Mouse (Mus musculus): ENCODE results near the gene Kmt5a. TPM values are rescaled to one million over a fixed set of nuclear protein-coding genes. Genes with fewer than 3 reads are reported as not detected.
"Not testable (repeated sequence)": the region's sequence is repeated elsewhere in the genome, so short reads cannot be mapped to it uniquely, and the experiment has no call there.

The Kmt5a gene
- polyA plus RNA-seq, 1 experiment from 2014 or later = 80.5 TPM

DNA sequence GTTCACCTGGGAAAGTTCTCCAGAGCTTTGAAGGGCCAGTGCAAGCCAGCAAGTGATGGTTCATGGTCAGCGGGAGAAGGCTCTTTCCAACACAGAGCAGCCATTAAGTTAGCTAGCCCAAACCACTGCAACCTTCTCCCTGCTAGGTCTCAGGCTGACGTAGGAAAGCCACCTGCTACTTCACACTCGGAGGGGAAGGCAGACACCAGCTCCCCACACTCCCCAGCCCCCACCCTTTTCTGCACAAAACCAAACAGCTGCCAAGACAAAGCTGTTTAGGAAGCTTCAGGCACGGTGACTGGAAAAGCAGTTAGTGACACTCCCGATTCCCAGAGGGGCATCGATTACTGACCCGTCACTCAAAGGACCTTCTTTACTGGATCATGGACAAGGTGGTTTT lies 55.8 kb downstream of the Kmt5a start:
- H3K36me3 ChIP-seq (ENCODE audit: control insufficient read depth, insufficient read depth) = peaks cover 12% of the 10 kb centered on the region
- ATAC-seq = no peak
- H3K4me1 ChIP-seq (replicated peaks; ENCODE audit: control insufficient read depth, insufficient read depth, low read length) = no peaks in the 10 kb centered on the region
- H3K4me3 ChIP-seq (ENCODE audit: low read depth, low read length) = no peak overlapping the region
- no peak overlapping the region for H3K9ac ChIP-seq (ENCODE audit: low read depth, low read length)
- WGBS = 59% methylated on average over 7 of the region's 7 CpGs
- no peaks in the 10 kb centered on the region for H3K9me3 ChIP-seq (ENCODE audit: control insufficient read depth)
- H3K4me2 ChIP-seq (replicated peaks; ENCODE audit: low read depth) = no peak overlapping the region
- no peak overlapping the region for H3K27ac ChIP-seq (ENCODE audit: low read depth, low read length)
- no peak for TF ChIP-seq CTCF (IDR thresholded peaks at IDR 0.05; ENCODE audit: low read depth)
- H3K27me3 ChIP-seq (replicated peaks; ENCODE audit: control insufficient read depth, insufficient read depth, low read length) = no peaks in the 10 kb centered on the region

DNA sequence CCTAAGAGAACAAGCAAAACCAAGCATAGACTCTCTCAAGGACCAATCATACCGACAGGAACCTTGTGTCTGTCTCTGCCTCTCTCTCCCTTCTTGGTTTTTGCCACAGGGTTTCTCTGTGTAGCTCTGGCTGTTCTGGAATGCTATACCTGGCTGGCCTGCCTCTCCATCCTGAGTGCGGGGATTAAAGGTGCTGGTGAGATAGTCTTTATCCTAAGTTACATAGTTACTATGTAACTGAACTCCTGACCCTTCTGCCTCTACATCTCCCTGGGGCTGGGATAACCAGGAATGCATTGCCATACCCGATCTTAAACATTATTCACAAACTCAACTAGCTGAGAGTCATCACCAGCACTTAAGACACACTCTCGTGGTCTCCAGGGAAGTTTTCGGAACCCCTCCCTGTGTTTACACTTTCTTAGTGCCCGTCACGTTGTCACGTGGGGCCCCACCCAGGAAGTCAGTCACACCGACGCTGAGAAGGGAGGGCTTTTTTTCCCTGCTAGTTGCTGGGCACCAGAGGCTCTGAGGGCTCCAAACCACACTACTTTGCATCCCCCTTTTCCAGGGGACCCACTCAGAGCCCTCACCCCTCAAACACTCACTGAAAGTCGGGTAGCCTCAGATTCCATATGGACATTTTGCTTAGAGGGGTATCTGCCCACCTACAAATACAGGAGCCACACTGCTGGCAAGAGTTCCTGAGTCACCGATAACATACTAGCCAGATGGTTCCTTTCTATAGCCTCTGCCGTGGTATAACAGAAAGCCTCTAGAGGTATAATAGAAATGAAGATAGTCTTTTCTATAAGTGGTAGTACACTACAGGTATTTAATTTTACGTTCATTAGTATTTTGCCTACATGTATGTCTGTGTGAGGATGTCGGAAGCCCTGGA lies 57.1 kb downstream of the Kmt5a start:
- H3K4me3 ChIP-seq (ENCODE audit: low read depth, low read length) = peak overlapping the region; percentile 18
- H3K27ac ChIP-seq (ENCODE audit: low read depth, low read length) = peak overlapping the region; percentile 43
- 34% methylated on average over 15 of the region's 15 CpGs for WGBS
- peak overlapping the region; percentile 55 for H3K4me2 ChIP-seq (replicated peaks; ENCODE audit: low read depth)
- no peak overlapping the region for H3K9ac ChIP-seq (ENCODE audit: low read depth, low read length)
- H3K27me3 ChIP-seq (replicated peaks; ENCODE audit: control insufficient read depth, insufficient read depth, low read length) = no peaks in the 10 kb centered on the region
- no peaks in the 10 kb centered on the region for H3K9me3 ChIP-seq (ENCODE audit: control insufficient read depth)
- peaks cover 17% of the 10 kb centered on the region for H3K36me3 ChIP-seq (ENCODE audit: control insufficient read depth, insufficient read depth)
- no peak for TF ChIP-seq CTCF (IDR thresholded peaks at IDR 0.05; ENCODE audit: low read depth)
- ATAC-seq = peak; percentile 58
- H3K4me1 ChIP-seq (replicated peaks; ENCODE audit: control insufficient read depth, insufficient read depth, low read length) = no peaks in the 10 kb centered on the region

DNA sequence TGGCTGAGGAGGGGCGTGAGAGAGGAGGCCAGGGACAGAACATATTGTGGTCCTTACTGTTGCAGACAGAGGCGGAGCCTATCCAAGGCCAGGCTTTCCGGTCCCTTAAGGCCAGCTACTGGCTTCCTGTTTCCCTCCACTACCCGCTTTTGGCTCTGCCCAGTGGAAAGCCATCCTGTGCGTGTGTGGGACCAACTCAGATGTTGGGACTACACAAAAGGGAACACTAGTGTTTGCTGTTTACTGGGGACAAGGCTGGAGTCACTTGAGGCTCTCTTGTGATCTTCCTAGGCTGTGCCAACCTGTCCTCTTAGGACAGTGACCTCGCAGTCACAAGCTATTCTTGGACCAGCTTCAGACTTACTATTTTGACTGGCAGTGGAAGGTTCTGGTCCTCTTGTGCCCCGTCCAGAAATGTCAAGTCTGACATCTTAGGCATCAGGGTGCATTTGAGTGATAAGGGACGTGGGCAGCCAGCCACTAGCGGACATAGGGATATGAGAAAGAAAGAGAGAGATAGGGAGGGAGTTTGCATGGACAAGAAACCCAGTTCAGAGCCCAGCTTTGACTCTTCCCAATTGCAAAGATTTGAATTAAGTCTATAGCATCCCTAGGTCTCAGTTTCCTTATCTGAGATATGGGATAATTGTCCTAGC lies 58.6 kb downstream of the Kmt5a start:
- Histone ChIP-seq H3K27me3 (replicated peaks; ENCODE audit: control insufficient read depth, insufficient read depth, low read length) (no peaks in the 10 kb centered on the region), H3K4me3 (ENCODE audit: low read depth, low read length) (no peak overlapping the region), H3K4me2 (replicated peaks; ENCODE audit: low read depth) (no peak overlapping the region), H3K36me3 (ENCODE audit: control insufficient read depth, insufficient read depth) (peaks cover 17% of the 10 kb centered on the region), H3K9me3 (ENCODE audit: control insufficient read depth) (no peaks in the 10 kb centered on the region), H3K4me1 (replicated peaks; ENCODE audit: control insufficient read depth, insufficient read depth, low read length) (no peaks in the 10 kb centered on the region), H3K27ac (ENCODE audit: low read depth, low read length) (0 out of 2 replicates have a peak overlapping the region, but pooled peaks have one; percentile 8), H3K9ac (ENCODE audit: low read depth, low read length) (no peak overlapping the region)
- 72% methylated on average over 9 of the region's 9 CpGs for WGBS
- no peak for ATAC-seq
- TF ChIP-seq CTCF (IDR thresholded peaks at IDR 0.05; ENCODE audit: low read depth) = no peak

DNA sequence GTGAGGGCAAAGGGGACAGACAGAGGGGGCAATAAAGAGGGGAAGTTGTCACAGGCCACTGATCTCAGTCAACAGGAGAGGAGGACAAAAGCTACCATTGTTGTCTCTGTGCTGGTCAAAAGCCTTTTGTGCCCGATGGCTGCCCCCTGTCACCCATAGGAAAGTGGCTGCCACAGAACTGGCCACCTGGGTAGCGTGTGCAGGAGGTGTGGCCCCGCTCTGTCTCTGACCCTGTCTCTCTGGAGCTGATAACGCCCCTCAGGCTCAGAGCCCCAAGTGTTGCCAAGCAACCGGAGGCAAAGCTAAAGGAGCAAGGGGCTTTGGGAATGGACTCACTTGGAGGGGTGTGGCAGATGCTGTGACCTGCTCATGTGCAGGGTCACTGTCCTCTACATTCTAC lies 59.3 kb downstream of the Kmt5a start:
- Histone ChIP-seq H3K9me3 (ENCODE audit: control insufficient read depth) (no peaks in the 10 kb centered on the region), H3K36me3 (ENCODE audit: control insufficient read depth, insufficient read depth) (peaks cover 17% of the 10 kb centered on the region), H3K4me2 (replicated peaks; ENCODE audit: low read depth) (no peak overlapping the region), H3K27ac (ENCODE audit: low read depth, low read length) (0 out of 2 replicates have a peak overlapping the region, but pooled peaks have one; percentile 8), H3K4me3 (ENCODE audit: low read depth, low read length) (no peak overlapping the region), H3K27me3 (replicated peaks; ENCODE audit: control insufficient read depth, insufficient read depth, low read length) (no peaks in the 10 kb centered on the region), H3K4me1 (replicated peaks; ENCODE audit: control insufficient read depth, insufficient read depth, low read length) (no peaks in the 10 kb centered on the region), H3K9ac (ENCODE audit: low read depth, low read length) (no peak overlapping the region)
- ATAC-seq = no peak
- 30% methylated on average over 5 of the region's 5 CpGs for WGBS
- TF ChIP-seq CTCF (IDR thresholded peaks at IDR 0.05; ENCODE audit: low read depth) = no peak

DNA sequence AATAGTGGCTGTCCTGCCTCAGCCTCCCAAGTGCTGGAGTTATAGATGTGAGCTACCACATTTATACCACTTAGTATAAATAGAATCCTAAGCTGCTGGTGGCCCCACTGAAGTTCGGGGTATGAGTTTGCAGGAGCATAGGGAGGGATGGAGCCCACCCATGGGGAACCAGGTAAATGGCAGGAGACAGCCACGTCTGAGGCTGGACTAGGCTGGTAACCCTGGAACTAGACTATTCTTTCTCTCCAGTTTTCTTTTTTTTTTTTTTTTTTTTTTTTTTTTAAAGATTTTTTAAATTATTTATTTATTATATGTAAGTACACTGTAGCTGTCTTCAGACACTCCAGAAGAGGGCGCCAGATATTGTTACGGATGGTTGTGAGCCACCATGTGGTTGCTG lies 60.3 kb downstream of the Kmt5a start:
- ATAC-seq; H3K27ac ChIP-seq (ENCODE audit: low read depth, low read length); H3K4me1 ChIP-seq (replicated peaks; ENCODE audit: control insufficient read depth, insufficient read depth, low read length); H3K4me2 ChIP-seq (replicated peaks; ENCODE audit: low read depth); H3K9ac ChIP-seq (ENCODE audit: low read depth, low read length); H3K27me3 ChIP-seq (replicated peaks; ENCODE audit: control insufficient read depth, insufficient read depth, low read length); H3K9me3 ChIP-seq (ENCODE audit: control insufficient read depth); H3K4me3 ChIP-seq (ENCODE audit: low read depth, low read length): not testable (repeated sequence)
- peaks cover 17% of the 10 kb centered on the region for H3K36me3 ChIP-seq (ENCODE audit: control insufficient read depth, insufficient read depth)
- 84% methylated on average over 2 of the region's 4 CpGs for WGBS

DNA sequence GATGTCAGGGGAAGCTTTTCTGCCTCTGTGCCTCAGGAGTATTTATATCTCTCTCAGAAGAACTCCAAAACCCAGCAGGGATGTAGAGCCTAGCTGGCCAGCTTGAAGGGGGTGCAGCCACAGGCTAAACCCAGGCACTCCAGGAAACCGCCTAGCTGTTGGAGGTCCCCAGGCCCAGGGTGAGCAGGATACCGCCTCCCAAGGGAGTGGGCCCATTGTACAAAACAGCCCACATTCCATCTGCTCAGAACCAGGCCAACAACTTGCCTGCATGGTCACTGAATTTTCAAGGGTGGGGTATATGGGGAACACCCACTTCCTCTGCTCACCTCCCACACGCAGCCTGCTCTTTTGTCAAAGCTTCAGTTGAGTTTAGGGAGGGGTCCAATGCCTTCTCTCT lies 60.8 kb downstream of the Kmt5a start:
- ATAC-seq = no peak
- H3K36me3 ChIP-seq (ENCODE audit: control insufficient read depth, insufficient read depth) = peaks cover 17% of the 10 kb centered on the region
- H3K9ac ChIP-seq (ENCODE audit: low read depth, low read length) = no peak overlapping the region
- no peaks in the 10 kb centered on the region for H3K4me1 ChIP-seq (replicated peaks; ENCODE audit: control insufficient read depth, insufficient read depth, low read length)
- WGBS = 85% methylated on average over 3 of the region's 3 CpGs
- no peak for TF ChIP-seq CTCF (IDR thresholded peaks at IDR 0.05; ENCODE audit: low read depth)
- no peak overlapping the region for H3K27ac ChIP-seq (ENCODE audit: low read depth, low read length)
- no peak overlapping the region for H3K4me2 ChIP-seq (replicated peaks; ENCODE audit: low read depth)
- H3K9me3 ChIP-seq (ENCODE audit: control insufficient read depth) = no peaks in the 10 kb centered on the region
- H3K4me3 ChIP-seq (ENCODE audit: low read depth, low read length) = no peak overlapping the region
- H3K27me3 ChIP-seq (replicated peaks; ENCODE audit: control insufficient read depth, insufficient read depth, low read length) = no peaks in the 10 kb centered on the region

Measured in intestine, postnatal 0 days (tissue).